In genomic region chr13:97819036-97819435, GRCm38 (mm10) we compare ENCODE assay signal across 21 mouse cellular contexts. TPM values are rescaled to one million over a fixed set of nuclear protein-coding genes. Genes with fewer than 3 reads are reported as not detected.
DNase-seq lines count a peak whose midpoint lies in the region; ATAC-seq and TF ChIP-seq lines count a peak whose summit lies in the region.
"Had no signal": no experiment of that assay in that cellular context is flagged by ENCODE, and none has a peak within 500 bp of the region (broad histone marks: within the 10 kb centered on the region; RNA-seq: fewer than 3 reads in every experiment).

No protein-coding gene starts in this region.

- intact Hi-C loops in heart, postnatal 14 days (cut with DNase I) = no loop called here

- no peak overlapping the region for H3K4me2 ChIP-seq in kidney, embryonic 16.5 days (replicated peaks; ENCODE audit: low read depth, low read length)
- H3K4me2 ChIP-seq in midbrain, embryonic 14.5 days (ENCODE audit: low read length) = no peak overlapping the region
- H3K4me2 ChIP-seq: embryonic facial prominence, embryonic 12.5 days; hindbrain, embryonic 14.5 days had no signal

- 88% methylated on average over 9 of the region's 9 CpGs for WGBS in kidney, embryonic 16.5 days
- 94% methylated on average over 9 of the region's 9 CpGs for WGBS in midbrain, embryonic 14.5 days

- H3K36me3 ChIP-seq in kidney, embryonic 16.5 days (ENCODE audit: insufficient read depth, low read length) = no peaks in the 10 kb centered on the region
- H3K36me3 ChIP-seq in ES-E14 (ENCODE audit: control insufficient read depth, insufficient read depth, low read length, poor library complexity, severe bottlenecking) = no peaks in the 10 kb centered on the region
- no peaks in the 10 kb centered on the region for H3K36me3 ChIP-seq in midbrain, embryonic 14.5 days (ENCODE audit: control insufficient read depth, insufficient read depth, low read length)
- H3K36me3 ChIP-seq: embryonic facial prominence, embryonic 12.5 days; heart, embryonic 10.5 days; hindbrain, embryonic 10.5 days had no signal

- H3K27me3 ChIP-seq in kidney, embryonic 16.5 days (ENCODE audit: insufficient read depth, low read length) = no peaks in the 10 kb centered on the region
- H3K27me3 ChIP-seq in midbrain, embryonic 14.5 days (ENCODE audit: control insufficient read depth, insufficient read depth, low read length) = no peaks in the 10 kb centered on the region
- H3K27me3 ChIP-seq: Patski had no signal

- H3K4me1 ChIP-seq in kidney, embryonic 16.5 days (ENCODE audit: insufficient read depth, low read length) = peaks cover 3% of the 10 kb centered on the region; the same call in 1 of the 2 replicates
- peaks cover 0 to under 1% of the 10 kb centered on the region in 2 experiments; a peak in 1 of 4 replicates for H3K4me1 ChIP-seq in ES-E14 (ENCODE audit: control insufficient read depth in 2 of 2, insufficient read depth in 2 of 2, low read length in 2 of 2, poor library complexity in 1 of 2)
- peaks cover 9% of the 10 kb centered on the region for H3K4me1 ChIP-seq in midbrain, embryonic 14.5 days (ENCODE audit: control insufficient read depth, insufficient read depth, low read length)

- H3K4me3 ChIP-seq in kidney, embryonic 16.5 days (ENCODE audit: low read length) = no peak overlapping the region
- H3K4me3 ChIP-seq in ES-E14 (ENCODE audit: insufficient read depth in 1 of 2, low read depth in 1 of 2, low read length in 2 of 2, poor library complexity in 1 of 2, severe bottlenecking in 1 of 2) = no peak overlapping the region
- H3K4me3 ChIP-seq in midbrain, embryonic 14.5 days (replicated peaks; ENCODE audit: low read depth, low read length) = no peak overlapping the region
- H3K4me3 ChIP-seq: embryonic facial prominence, embryonic 12.5 days; heart, embryonic 10.5 days; hindbrain, embryonic 10.5 days had no signal

- H3K9ac ChIP-seq in kidney, embryonic 16.5 days (replicated peaks; ENCODE audit: low read length) = no peak overlapping the region
- peak overlapping the region; percentile 32; the same call in 1 of the 2 replicates for H3K9ac ChIP-seq in ES-E14 (ENCODE audit: insufficient read depth, low read depth, low read length, poor library complexity, severe bottlenecking)
- no peak overlapping the region for H3K9ac ChIP-seq in midbrain, embryonic 14.5 days (replicated peaks; ENCODE audit: low read length)
- H3K9ac ChIP-seq: embryonic facial prominence, embryonic 12.5 days; hindbrain, embryonic 14.5 days had no signal

- no peak for ATAC-seq in kidney, embryonic 16.5 days (ENCODE audit: low FRiP score, low TSS enrichment)
- no peak for ATAC-seq in midbrain, embryonic 14.5 days (ENCODE audit: low FRiP score, low TSS enrichment)
- ATAC-seq: forebrain, embryonic 14.5 days; intestine, postnatal 0 days; Patski had no signal

- no peak overlapping the region for H3K27ac ChIP-seq in kidney, embryonic 16.5 days (ENCODE audit: low read length)
- peak overlapping the region; percentile 36; the same call in 1 of the 2 replicates for H3K27ac ChIP-seq in ES-E14 (ENCODE audit: insufficient read depth, low read depth, low read length, poor library complexity, severe bottlenecking)
- H3K27ac ChIP-seq in midbrain, embryonic 14.5 days (replicated peaks; ENCODE audit: low read depth, low read length) = no peak overlapping the region
- H3K27ac ChIP-seq: embryonic facial prominence, embryonic 12.5 days; heart, embryonic 10.5 days; hindbrain, embryonic 10.5 days; hindbrain, embryonic 14.5 days had no signal

- in situ Hi-C loops in ES-E14 (cut with MboI; ENCODE audit: low sequenced_read_pairs in 2 of 2, unreplicated experiment in 2 of 2) = no loop called here

- no peaks in the 10 kb centered on the region for H3K9me3 ChIP-seq in kidney, embryonic 16.5 days (ENCODE audit: low read length)
- H3K9me3 ChIP-seq in ES-E14 (ENCODE audit: control insufficient read depth, insufficient read depth, low read depth, low read length) = no peaks in the 10 kb centered on the region
- no peaks in the 10 kb centered on the region for H3K9me3 ChIP-seq in midbrain, embryonic 14.5 days (ENCODE audit: control insufficient read depth, low read length)
- H3K9me3 ChIP-seq: embryonic facial prominence, embryonic 12.5 days; heart, embryonic 10.5 days; hindbrain, embryonic 10.5 days had no signal

- DNase-seq in kidney, postnatal 10 days = peak; percentile 2
- no peak for DNase-seq in ES-E14 (ENCODE audit: low read depth, low spot score)
- peak; percentile 23 for DNase-seq in adrenal gland, adult 8-10 months
- DNase-seq in adrenal gland, postnatal 36 days = peak; percentile 39 to 43
- DNase-seq in midbrain, embryonic 14.5 days = no peak
- no peak for DNase-seq in embryo, embryonic 11 days
- no peak for DNase-seq in heart, postnatal 14 days
- DNase-seq: cerebellum, adult 11 months; cerebellum, adult 8-10 months; cerebellum, postnatal 14 days; gastrocnemius, postnatal 36 days; heart, adult 11 months; kidney, adult 8-10 months had no signal

TF ChIP-seq in ES-E14, 5 proteins besides CTCF, POLR2A, EP300 and RAD21:
- TF ChIP-seq CHD2 (IDR thresholded peaks at IDR 0.05; ENCODE audit: low read depth, low read length) (no peak), ZC3H11A (IDR thresholded peaks at IDR 0.05; ENCODE audit: borderline replicate concordance, low read depth, low read length) (no peak), ZNF384 (IDR thresholded peaks at IDR 0.05; ENCODE audit: low read depth, low read length) (no peak), MAFK (IDR thresholded peaks at IDR 0.05; ENCODE audit: insufficient read depth, low read depth, low read length) (no peak), HCFC1 (IDR thresholded peaks at IDR 0.05; ENCODE audit: borderline replicate concordance, insufficient read depth, low read length) (no peak)

RNA-seq across cellular contexts. Expression of gene Gm10260, which starts 58.6 kb away (rescaled TPM):
- polyA plus RNA-seq in kidney, embryonic 16.5 days (2015; fragmentation: Nextera tagmentation; extraction: Ambion mirVana) = 5.6 and 19.7 TPM in 2 replicates
- 50.2 and 76.4 TPM in 2 replicates for total RNA-seq in ES-E14 (2012; rRNA removed)
- 100 to 1,000 TPM; 177 to 191 (median 185) TPM for total RNA-seq in adrenal gland, adult 8-10 months (2022)
- total RNA-seq in adrenal gland, postnatal 36 days (2021) = 100 to 1,000 TPM; 227 TPM
- polyA plus RNA-seq in midbrain, embryonic 14.5 days (2014; fragmentation: Nextera tagmentation; extraction: Ambion mirVana) = not detected in 2 replicates
- 100 to 1,000 TPM; 102 to 115 TPM for total RNA-seq in heart, postnatal 14 days (2021)

Comparison
In these comparisons a context has a peak if more than half of its experiments do, and no peak if none do; other contexts are left out.
1. DNase-seq: peak in kidney, postnatal 10 days (single experiment), adrenal gland, adult 8-10 months (single experiment) and adrenal gland, postnatal 36 days (2 of 2); none in ES-E14 (single experiment), midbrain, embryonic 14.5 days (single experiment), embryo, embryonic 11 days (single experiment) and heart, postnatal 14 days (0 of 2).